Mouse (Mus musculus): ENCODE results near the gene Abhd2.

The Abhd2 gene

GRCm38 (mm10) chr7:79386422-79387133, 113.6 kb downstream of the Abhd2 start, which contains the start of gene Rlbp1:
Gene Rlbp1 (minus strand): TSS chr7:79387048.
- DNase-seq (ENCODE audit: low spot score), result no peak

- DNase-seq (ENCODE audit: low spot score), result no peak
Observed at GRCm38 (mm10) chr7:79387140-79387539, 114.1 kb downstream of the Abhd2 start.

- no peak for DNase-seq (ENCODE audit: low spot score)
Observed at GRCm38 (mm10) chr7:79387991-79388390, 115.0 kb downstream of the Abhd2 start.

- no peak for DNase-seq (ENCODE audit: low spot score)
Observed at GRCm38 (mm10) chr7:79388671-79389206, 115.7 kb downstream of the Abhd2 start.

GRCm38 (mm10) chr7:79390141-79390708, 117.2 kb downstream of the Abhd2 start:
- DNase-seq (ENCODE audit: low spot score), result no peak

GRCm38 (mm10) chr7:79391471-79391870, 118.5 kb downstream of the Abhd2 start:
- DNase-seq (ENCODE audit: low spot score), result no peak

GRCm38 (mm10) chr7:79391883-79392649, 119.1 kb downstream of the Abhd2 start, which contains the start of gene Fanci:
Gene Fanci (plus strand): TSS chr7:79391929.
- DNase-seq (ENCODE audit: low spot score), result peak; percentile 89

- peak; percentile 75 for DNase-seq (ENCODE audit: low spot score)
Observed at GRCm38 (mm10) chr7:79392860-79393513, 120.0 kb downstream of the Abhd2 start.

GRCm38 (mm10) chr7:79393924-79394323, 120.9 kb downstream of the Abhd2 start:
- DNase-seq (ENCODE audit: low spot score), result no peak

- DNase-seq (ENCODE audit: low spot score), result no peak
Observed at GRCm38 (mm10) chr7:79394666-79395065, 121.7 kb downstream of the Abhd2 start.

- no peak for DNase-seq (ENCODE audit: low spot score)
Observed at GRCm38 (mm10) chr7:79395186-79395585, 122.2 kb downstream of the Abhd2 start.

- no peak for DNase-seq (ENCODE audit: low spot score)
Observed at GRCm38 (mm10) chr7:79397446-79397963, 124.5 kb downstream of the Abhd2 start.

- DNase-seq (ENCODE audit: low spot score), result no peak
Observed at GRCm38 (mm10) chr7:79398426-79398825, 125.4 kb downstream of the Abhd2 start.

GRCm38 (mm10) chr7:79398971-79399370, 126.0 kb downstream of the Abhd2 start:
- no peak for DNase-seq (ENCODE audit: low spot score)

- DNase-seq (ENCODE audit: low spot score), result no peak
Observed at GRCm38 (mm10) chr7:79400296-79400695, 127.3 kb downstream of the Abhd2 start.

- no peak for DNase-seq (ENCODE audit: low spot score)
Observed at GRCm38 (mm10) chr7:79414449-79415375, 141.7 kb downstream of the Abhd2 start.

Data from T-cell, adult 2 months (primary cell).